Mouse (Mus musculus): ENCODE results near the gene Sec13. TPM values are rescaled to one million over a fixed set of nuclear protein-coding genes. Genes with fewer than 3 reads are reported as not detected.
A peak's percentile ranks its signal among the peaks of the same experiment; 100 is the strongest.

Gene Sec13
- total RNA-seq, 2 experiments from 2014 or later: 60.0 to 74.1 TPM

- peak; percentile 98 for DNase-seq
- Histone ChIP-seq H3K27ac (peak within 1 kb of the TSS; percentile 95), H3K4me3 (peak within 1 kb of the TSS; percentile 96)
- peak; percentile 8; the same call in 1 of the 2 replicates for TF ChIP-seq CTCF (IDR thresholded peaks at IDR 0.05)
- intact Hi-C loops (cut with DNase I): loop anchor here (5.0 to 10.0 kb wide), 2 partner anchors 59 to 162 kb away; partner anchors contain the start of genes Emc3, Fancd2 and Irak2
Observed at GRCm38 (mm10) chr6:113696582-113697221, 43.8 kb downstream of the Sec13 start, which contains the start of gene Tatdn2. Gene Tatdn2 (plus strand): TSS chr6:113697050.

DNA sequence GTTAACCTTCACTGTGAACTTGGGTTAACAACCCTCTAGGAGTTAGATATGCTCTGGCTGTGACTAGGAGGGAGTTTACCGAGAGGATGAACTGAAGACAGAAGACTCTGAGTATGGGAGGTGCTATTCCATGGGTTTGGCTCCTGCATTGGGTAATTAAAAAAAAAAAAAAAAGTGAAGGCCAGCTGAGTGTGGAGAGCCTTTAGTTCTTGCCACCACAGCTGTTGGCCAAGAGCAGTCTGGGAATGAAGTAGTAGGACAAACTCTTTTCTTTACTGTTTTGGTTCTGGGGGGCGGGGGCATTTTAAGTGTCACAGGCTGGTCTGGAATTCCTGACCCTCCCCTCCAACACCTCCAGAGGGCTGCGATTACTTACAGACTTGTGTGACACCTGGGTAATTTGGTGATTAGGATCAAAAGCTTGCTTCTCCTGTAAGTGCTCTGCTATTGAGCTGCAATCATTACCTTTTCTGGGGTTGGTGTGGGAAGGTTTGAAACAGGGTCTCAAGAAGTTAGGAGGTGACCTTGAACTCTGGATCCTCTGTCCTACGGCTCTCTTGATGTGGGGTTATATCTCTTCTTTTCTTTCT is 44.7 kb downstream of the Sec13 start:
- TF ChIP-seq CTCF (IDR thresholded peaks at IDR 0.05): no peak
- Histone ChIP-seq H3K4me3 (peak overlapping the region; percentile 96), H3K27ac (peak overlapping the region; percentile 95)
- DNase-seq: no peak
- intact Hi-C loops (cut with DNase I): loop anchor here (5.0 to 10.0 kb wide), 2 partner anchors 59 to 161 kb away; partner anchors contain the start of genes Emc3, Fancd2 and Irak2

DNA sequence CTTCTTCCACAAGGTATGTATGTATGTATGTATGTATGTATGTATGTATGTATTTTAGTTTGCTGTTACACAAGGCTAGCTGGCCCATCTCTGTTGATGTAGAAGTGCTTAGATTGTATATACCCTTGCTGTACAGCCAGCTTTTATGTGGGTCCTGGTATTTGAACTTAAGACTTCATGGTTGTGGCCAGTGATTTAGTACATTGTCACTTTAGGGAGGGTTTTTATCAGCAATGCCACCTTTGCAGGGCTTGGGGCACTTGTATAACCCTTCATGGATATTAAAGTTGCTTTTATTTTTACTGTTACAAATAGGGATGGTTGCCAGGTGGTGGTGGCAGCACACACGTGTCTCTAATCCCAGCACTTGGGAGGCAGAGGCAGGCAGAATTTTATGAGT is 45.3 kb downstream of the Sec13 start:
- TF ChIP-seq CTCF (IDR thresholded peaks at IDR 0.05): no peak
- H3K27ac ChIP-seq: no peak overlapping the region
- intact Hi-C loops (cut with DNase I): loop anchor here (5.0 to 10.0 kb wide), 2 partner anchors 58 to 160 kb away; partner anchors contain the start of genes Emc3, Fancd2 and Irak2
- no peak for DNase-seq
- no peak overlapping the region for H3K4me3 ChIP-seq

DNA sequence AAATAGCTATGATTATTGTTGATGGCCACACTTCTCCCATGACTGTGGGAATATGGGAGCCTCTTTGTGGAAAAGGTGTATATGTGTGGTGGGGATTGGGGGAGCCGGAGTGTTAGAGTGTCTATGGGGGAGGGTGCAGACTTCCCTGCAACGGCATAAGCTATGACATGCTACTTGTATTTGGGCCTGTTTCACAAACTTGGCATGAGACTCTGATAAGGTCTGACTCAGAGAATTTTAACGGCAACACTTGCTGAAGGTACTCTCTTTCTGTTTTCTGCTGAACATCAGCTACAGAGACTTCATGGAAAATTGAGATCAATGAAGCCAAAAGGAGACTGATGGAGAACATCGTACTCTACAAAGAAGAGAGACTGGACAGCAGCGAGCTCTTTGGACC is 47.2 kb downstream of the Sec13 start:
- Histone ChIP-seq H3K27ac (no peak overlapping the region), H3K4me3 (no peak overlapping the region)
- no peak for TF ChIP-seq CTCF (IDR thresholded peaks at IDR 0.05)
- no peak for DNase-seq
- intact Hi-C loops (cut with DNase I): loop anchor here (10.0 kb wide), 1 partner anchor 159 kb away; the partner anchor contains the start of genes Emc3 and Fancd2

DNA sequence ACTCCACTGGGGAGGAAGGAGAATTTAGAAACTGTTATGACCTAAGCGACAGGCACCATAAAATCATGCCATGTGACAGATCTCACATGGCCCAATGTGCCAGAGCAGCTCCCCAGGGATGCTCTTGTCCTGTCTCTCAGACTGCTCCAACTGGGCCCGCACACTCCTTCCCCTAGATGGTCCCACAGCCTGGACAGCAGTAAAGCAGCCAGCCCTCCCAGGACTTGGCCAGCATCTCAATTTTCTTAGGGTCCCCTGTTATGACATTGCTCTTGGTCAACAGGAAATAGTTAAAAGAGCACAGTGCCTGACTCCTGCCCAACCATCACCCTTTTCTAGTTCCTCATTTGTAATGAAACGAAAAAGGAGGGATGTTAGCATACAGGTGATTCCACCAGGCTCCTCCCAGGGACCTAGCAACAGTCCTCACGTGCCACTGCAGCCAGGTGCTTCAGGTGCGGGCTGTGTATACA is 47.8 kb downstream of the Sec13 start:
- no peak for DNase-seq
- TF ChIP-seq CTCF (IDR thresholded peaks at IDR 0.05): no peak
- Histone ChIP-seq H3K4me3 (no peak overlapping the region), H3K27ac (no peak overlapping the region)
- intact Hi-C loops (cut with DNase I): loop anchor here (10.0 kb wide), 1 partner anchor 158 kb away; the partner anchor contains the start of genes Emc3 and Fancd2

DNA sequence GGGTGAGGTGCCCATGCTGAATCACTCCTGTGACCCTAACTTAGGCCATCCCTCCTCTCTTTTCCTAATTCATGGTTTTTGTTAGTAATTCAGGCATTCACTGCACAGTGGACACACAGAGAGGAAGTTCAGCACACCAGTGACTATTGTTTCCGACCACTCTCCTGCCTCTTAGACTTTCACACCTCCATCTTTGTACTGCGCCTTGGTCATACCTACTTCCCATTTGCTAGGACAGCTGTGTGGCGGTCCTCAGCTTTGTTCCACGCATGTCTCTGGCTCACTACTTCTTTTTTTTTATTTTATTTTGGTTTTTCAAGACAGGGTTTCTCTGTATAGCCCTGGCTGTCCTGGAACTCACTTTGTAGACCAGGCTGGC is 49.5 kb downstream of the Sec13 start:
- TF ChIP-seq CTCF (IDR thresholded peaks at IDR 0.05): no peak
- Histone ChIP-seq H3K27ac (peak overlapping the region; percentile 74), H3K4me3 (no peak overlapping the region)
- DNase-seq: no peak
- intact Hi-C loops (cut with DNase I): loop anchor here (10.0 kb wide), 1 partner anchor 156 kb away; the partner anchor contains the start of genes Emc3 and Fancd2

- intact Hi-C loops (cut with DNase I): loop anchor here (10.0 kb wide), 1 partner anchor 156 kb away; the partner anchor contains the start of genes Emc3 and Fancd2
- peak overlapping the region; percentile 74 for H3K27ac ChIP-seq
- TF ChIP-seq CTCF (IDR thresholded peaks at IDR 0.05): no peak
- DNase-seq: peak; percentile 50
- no peak overlapping the region for H3K4me3 ChIP-seq
Observed at GRCm38 (mm10) chr6:113690400-113691083, 50.0 kb downstream of the Sec13 start.

DNA sequence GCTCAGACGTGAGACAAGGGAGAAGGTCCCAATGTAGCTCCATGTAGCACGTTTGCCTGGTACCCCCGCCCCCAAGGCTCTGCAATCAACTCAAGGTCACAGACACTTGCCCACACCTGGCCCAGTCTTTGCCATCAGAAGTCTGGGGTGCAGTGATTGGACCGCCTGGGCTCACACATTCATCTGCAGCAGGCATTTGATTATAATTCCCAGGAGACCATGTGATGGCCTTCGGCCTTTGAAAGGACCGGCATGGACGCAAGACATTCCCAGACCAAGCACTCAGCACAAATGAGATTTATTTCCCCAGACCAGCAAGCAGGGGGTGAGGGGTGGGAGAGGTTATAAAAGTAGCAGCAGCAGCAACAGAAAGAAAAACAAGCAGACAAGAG is 50.5 kb downstream of the Sec13 start:
- intact Hi-C loops (cut with DNase I): loop anchor here (10.0 kb wide), 1 partner anchor 155 kb away; the partner anchor contains the start of genes Emc3 and Fancd2
- peak overlapping the region; percentile 74 for H3K27ac ChIP-seq
- no peak overlapping the region for H3K4me3 ChIP-seq
- no peak for DNase-seq
- no peak for TF ChIP-seq CTCF (IDR thresholded peaks at IDR 0.05)

- intact Hi-C loops (cut with DNase I): no loop called here
- Histone ChIP-seq H3K4me3 (no peak overlapping the region), H3K27ac (no peak overlapping the region)
- no peak for TF ChIP-seq CTCF (IDR thresholded peaks at IDR 0.05)
- no peak for DNase-seq
Observed at GRCm38 (mm10) chr6:113686551-113687125, 53.9 kb downstream of the Sec13 start.

DNA sequence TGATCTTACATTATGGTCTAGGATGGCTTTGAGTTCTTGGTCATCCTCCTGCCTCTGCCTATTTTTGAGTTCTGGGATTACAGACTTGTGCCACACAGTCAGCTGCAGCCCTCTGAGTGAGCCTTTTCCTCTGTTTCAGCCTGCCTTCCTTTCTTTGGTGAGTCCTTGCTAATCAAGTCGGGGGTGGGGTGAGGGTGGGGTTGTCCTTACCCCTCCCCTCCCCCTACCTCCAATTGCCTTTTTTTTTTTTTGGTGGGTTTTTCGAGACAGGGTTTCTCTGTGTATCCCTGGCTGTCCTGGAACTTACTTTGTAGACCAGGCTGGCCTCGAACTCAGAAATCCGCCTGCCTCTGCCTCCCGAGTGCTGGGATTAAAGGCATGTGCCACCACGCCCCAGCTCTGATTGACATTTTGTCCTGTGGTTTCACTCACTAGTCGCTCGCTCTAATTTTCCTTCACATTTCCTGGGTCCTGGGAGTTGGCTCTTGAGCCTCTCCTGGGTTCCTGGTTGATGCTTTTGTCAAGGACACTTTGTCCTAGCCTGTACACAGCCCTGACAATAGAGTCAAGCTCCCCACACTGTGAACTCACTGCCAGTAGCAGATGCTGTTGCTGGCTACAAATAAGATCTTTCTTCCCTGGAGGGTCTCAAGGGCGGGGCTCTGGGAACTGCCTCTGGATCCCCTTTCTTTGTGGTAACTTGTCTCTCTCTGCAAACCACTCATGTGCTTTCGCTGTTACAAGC is 57.3 kb downstream of the Sec13 start:
- DNase-seq: no peak
- Histone ChIP-seq H3K27ac (no peak overlapping the region), H3K4me3 (no peak overlapping the region)
- no peak for TF ChIP-seq CTCF (IDR thresholded peaks at IDR 0.05)
- intact Hi-C loops (cut with DNase I): loop anchor here (5.0 kb wide), 1 partner anchor 241 kb away; the partner anchor contains the start of gene Jagn1

DNA sequence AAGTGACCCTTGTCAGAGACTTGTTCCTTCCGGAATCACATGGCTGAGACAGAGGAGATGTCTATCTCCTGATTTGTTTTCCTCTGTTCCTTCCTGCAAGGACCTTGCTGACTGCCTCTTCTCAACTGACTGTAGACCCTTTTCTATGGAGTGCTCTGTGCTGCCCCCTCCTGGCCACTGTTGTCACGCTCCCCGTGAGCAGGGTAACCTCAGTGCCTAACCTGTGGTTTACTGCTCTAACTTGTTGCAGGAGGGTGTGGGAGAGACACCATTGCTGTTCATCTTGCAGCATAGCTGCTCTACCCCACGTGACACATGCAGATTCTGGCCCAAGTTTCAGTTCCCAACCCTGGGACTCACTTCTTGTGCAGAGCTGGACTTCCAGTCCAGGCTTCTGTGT is 59.3 kb downstream of the Sec13 start:
- Histone ChIP-seq H3K27ac (peak overlapping the region; percentile 13; the same call in 1 of the 2 replicates), H3K4me3 (no peak overlapping the region)
- intact Hi-C loops (cut with DNase I): loop anchor here (1.0 to 5.0 kb wide), 2 partner anchors 43 to 239 kb away; partner anchors contain the start of genes Irak2 and Jagn1
- TF ChIP-seq CTCF (IDR thresholded peaks at IDR 0.05): peak; percentile 95
- peak; percentile 86 for DNase-seq
